Mouse (Mus musculus): ENCODE measurements around the gene Rrp7a. TPM values are rescaled to one million over a fixed set of nuclear protein-coding genes. Genes with fewer than 3 reads are reported as not detected.

Rrp7a gene
- polyA plus RNA-seq, 1 experiment from 2014 or later = 71.1 TPM

DNA sequence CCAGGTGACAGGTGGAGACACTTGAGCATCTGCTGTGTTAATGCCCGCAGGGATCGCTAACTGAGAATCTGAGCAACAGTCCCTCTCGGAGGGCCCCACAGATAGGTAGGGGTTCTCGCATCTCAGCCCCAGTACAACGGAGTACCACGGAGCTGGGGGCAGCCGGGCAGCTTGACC, 33.3 kb downstream of the Rrp7a start, which contains the start of gene Serhl:
Serhl (plus strand) TSS at position 78 of the 177 bp plus-strand sequence.
- H3K4me2 ChIP-seq = peak within 1 kb of the TSS; percentile 47
- no peak within 1 kb of the TSS for H3K27ac ChIP-seq (ENCODE audit: low read depth, low read length)
- DNase-seq (ENCODE audit: low spot score) = no peak
- peak within 1 kb of the TSS; percentile 3; the same call in 1 of the 2 replicates for H3K4me3 ChIP-seq (ENCODE audit: low read depth, low read length)
- no peaks in the 10 kb centered on the region for H3K36me3 ChIP-seq (ENCODE audit: control insufficient read depth, insufficient read depth, low read length)
- H3K9me3 ChIP-seq (ENCODE audit: control insufficient read depth, low read length) = no peaks in the 10 kb centered on the region
- peaks cover 12% of the 10 kb centered on the region for H3K27me3 ChIP-seq (replicated peaks; ENCODE audit: control insufficient read depth, insufficient read depth, low read length)
- ATAC-seq (replicated peaks; ENCODE audit: low FRiP score) = no peak
- WGBS = 25% methylated on average over 7 of the region's 7 CpGs
- 0 out of 2 replicates have a peak, but pooled peaks cover 4% of the 10 kb centered on the region for H3K4me1 ChIP-seq (replicated peaks; ENCODE audit: control insufficient read depth, insufficient read depth, low read length)
- H3K9ac ChIP-seq (ENCODE audit: low read depth, low read length) = no peak within 1 kb of the TSS

DNA sequence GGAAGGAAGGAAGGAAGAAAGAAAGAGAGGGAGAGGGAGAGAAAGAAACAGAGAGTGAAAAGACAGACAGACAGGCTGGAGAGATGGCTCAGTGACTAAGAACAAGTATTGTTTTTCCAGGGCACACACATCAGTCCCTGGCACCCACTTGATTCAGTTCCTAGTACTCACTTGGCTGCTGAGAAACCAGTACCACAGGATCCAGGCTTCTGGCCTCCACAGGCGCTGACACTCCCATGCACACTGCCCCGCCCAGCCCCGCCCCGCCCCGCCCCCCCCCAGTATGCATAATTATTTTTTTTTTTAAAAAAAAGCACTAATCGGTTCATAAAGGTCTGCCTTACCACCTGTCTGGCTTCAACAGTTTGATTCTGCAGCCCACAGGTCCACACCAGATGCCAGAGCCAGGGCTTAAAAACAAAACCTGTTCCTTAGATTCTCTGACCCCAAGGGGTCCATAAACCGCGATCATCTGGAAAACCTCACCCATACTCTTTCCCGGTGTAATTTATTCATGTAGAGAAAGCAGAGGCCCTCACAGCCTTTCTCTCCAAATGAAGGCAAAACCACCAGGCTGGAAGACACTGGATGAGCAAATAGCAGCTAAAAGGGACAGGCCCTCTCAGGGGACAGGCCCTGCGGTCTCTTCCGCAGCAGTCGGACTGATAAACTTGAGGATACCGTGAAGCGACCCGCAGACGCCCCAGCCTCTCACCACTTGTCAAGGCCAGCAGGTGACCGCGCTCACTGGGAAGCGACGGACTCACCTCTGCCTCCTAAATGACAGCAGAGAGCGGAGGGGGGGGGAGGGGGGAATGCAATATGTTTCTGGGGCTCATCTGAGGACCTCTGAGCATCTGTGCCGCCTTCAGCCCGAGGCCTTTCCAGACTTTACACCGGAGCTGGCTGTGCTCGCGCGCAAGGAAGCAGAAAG, 33.8 kb downstream of the Rrp7a start:
- Histone ChIP-seq H3K4me1 (replicated peaks; ENCODE audit: control insufficient read depth, insufficient read depth, low read length) (0 out of 2 replicates have a peak, but pooled peaks cover 4% of the 10 kb centered on the region), H3K27ac (ENCODE audit: low read depth, low read length) (no peak overlapping the region), H3K27me3 (replicated peaks; ENCODE audit: control insufficient read depth, insufficient read depth, low read length) (peaks cover 12% of the 10 kb centered on the region), H3K9me3 (ENCODE audit: control insufficient read depth, low read length) (no peaks in the 10 kb centered on the region), H3K4me2 (peak overlapping the region; percentile 47), H3K36me3 (ENCODE audit: control insufficient read depth, insufficient read depth, low read length) (no peaks in the 10 kb centered on the region), H3K4me3 (ENCODE audit: low read depth, low read length) (peak overlapping the region; percentile 3; the same call in 1 of the 2 replicates), H3K9ac (ENCODE audit: low read depth, low read length) (no peak overlapping the region)
- no peak for DNase-seq (ENCODE audit: low spot score)
- 0 out of 2 replicates have a peak, but pooled peaks have one; percentile 51 for ATAC-seq (replicated peaks; ENCODE audit: low FRiP score)
- WGBS = 9% methylated on average over 26 of the region's 27 CpGs

DNA sequence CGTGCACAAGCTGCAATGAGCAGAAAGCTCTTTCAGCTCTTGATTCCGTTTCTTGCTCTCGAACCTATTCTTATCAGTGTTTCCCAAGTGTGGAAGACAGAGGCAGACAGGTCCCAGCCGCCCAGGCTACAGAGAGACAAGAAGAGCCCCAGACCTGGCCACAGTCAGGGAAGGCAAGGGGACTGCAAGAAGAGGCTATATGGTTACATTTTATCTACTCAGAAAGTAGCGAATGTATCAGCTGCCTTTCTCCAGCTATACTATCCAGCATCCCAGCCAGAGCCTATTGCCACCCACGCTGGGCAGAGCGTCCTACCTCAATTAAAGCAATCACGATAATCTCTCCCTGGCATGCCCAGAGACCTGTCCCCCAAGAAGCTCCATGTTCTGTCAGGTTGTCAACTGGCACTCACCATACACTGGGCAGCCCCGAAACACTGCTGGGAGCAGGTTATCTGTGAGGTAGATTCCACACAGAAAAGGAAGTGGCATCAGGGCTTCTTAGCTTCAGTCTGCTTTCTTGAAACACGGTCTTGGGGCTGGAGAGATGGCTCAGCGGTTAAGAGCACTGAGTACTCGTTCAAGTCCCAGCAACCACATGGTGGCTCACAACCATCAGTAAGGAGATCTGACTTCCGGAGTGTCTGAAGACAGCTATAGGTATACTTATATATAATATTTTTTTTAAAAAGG, 35.8 kb downstream of the Rrp7a start:
- Histone ChIP-seq H3K27ac (ENCODE audit: low read depth, low read length) (no peak overlapping the region), H3K9ac (ENCODE audit: low read depth, low read length) (no peak overlapping the region), H3K4me2 (no peak overlapping the region), H3K4me3 (ENCODE audit: low read depth, low read length) (no peak overlapping the region), H3K9me3 (ENCODE audit: control insufficient read depth, low read length) (no peaks in the 10 kb centered on the region), H3K4me1 (replicated peaks; ENCODE audit: control insufficient read depth, insufficient read depth, low read length) (0 out of 2 replicates have a peak, but pooled peaks cover 4% of the 10 kb centered on the region), H3K36me3 (ENCODE audit: control insufficient read depth, insufficient read depth, low read length) (no peaks in the 10 kb centered on the region), H3K27me3 (replicated peaks; ENCODE audit: control insufficient read depth, insufficient read depth, low read length) (peaks cover 17% of the 10 kb centered on the region)
- DNase-seq (ENCODE audit: low spot score) (no peak), ATAC-seq (replicated peaks; ENCODE audit: low FRiP score) (peak; percentile 42; the same call in 1 of the 2 replicates)
- WGBS = 54% methylated on average over 13 of the region's 13 CpGs

DNA sequence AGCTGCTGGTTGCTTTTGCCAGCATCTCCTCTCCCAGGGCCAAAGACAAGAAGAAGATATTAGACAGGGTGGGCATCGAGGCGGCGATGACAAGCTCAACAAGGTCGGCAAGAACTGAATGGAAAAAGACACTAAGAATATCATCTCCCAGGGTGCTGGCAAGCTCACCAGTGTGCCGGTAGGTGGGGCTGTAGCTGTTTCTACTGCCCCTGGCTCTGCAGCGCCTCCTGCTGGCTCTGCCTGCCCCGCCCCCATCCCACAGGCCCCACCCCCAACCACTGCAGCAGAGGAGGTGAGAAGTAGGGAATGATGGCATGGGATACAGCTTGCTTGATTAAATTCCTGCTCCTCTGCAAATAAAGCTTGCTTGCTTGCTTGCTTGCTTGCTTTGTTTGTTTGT, 36.7 kb downstream of the Rrp7a start:
- DNase-seq (ENCODE audit: low spot score) (peak; percentile 49), ATAC-seq (replicated peaks; ENCODE audit: low FRiP score) (peak; percentile 37; the same call in 1 of the 2 replicates)
- Histone ChIP-seq H3K4me2 (no peak overlapping the region), H3K9ac (ENCODE audit: low read depth, low read length) (no peak overlapping the region), H3K27ac (ENCODE audit: low read depth, low read length) (no peak overlapping the region), H3K36me3 (ENCODE audit: control insufficient read depth, insufficient read depth, low read length) (no peaks in the 10 kb centered on the region), H3K9me3 (ENCODE audit: control insufficient read depth, low read length) (no peaks in the 10 kb centered on the region), H3K4me3 (ENCODE audit: low read depth, low read length) (no peak overlapping the region), H3K4me1 (replicated peaks; ENCODE audit: control insufficient read depth, insufficient read depth, low read length) (0 out of 2 replicates have a peak, but pooled peaks cover 4% of the 10 kb centered on the region), H3K27me3 (replicated peaks; ENCODE audit: control insufficient read depth, insufficient read depth, low read length) (peaks cover 17% of the 10 kb centered on the region)
- 31% methylated on average over 7 of the region's 7 CpGs for WGBS

DNA sequence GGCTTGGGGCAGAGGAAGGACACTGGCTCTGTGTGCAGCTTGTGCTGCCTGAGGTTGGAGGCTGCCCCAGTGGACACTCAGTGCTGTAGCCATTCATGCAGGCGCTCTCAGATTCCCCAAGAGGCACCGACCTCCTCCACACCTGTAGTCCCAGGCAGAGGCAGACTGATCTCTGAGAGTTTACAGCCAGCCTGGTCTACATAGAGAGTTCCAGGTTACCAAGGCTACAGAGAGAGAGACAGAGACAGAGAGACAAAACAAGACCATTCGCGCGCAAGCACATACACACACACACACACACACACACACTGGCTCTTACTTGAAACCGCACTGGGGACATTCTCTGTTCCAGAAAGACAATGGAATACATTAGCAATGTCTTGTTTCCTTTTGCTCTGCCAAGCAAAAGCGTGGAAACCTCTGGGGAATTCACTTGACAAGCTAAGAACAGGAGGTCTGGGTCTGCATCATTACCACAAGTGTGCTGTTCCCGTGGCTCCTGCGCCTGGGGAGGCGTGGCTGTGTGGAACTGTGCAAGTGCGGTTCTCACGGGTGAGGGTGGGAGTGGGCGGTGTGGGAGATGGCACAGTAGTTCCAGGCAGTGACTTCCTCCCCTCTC, 38.5 kb downstream of the Rrp7a start:
- Histone ChIP-seq H3K4me2 (no peak overlapping the region), H3K27me3 (replicated peaks; ENCODE audit: control insufficient read depth, insufficient read depth, low read length) (peaks cover 9% of the 10 kb centered on the region), H3K27ac (ENCODE audit: low read depth, low read length) (no peak overlapping the region), H3K9ac (ENCODE audit: low read depth, low read length) (no peak overlapping the region), H3K4me3 (ENCODE audit: low read depth, low read length) (no peak overlapping the region), H3K4me1 (replicated peaks; ENCODE audit: control insufficient read depth, insufficient read depth, low read length) (0 out of 2 replicates have a peak, but pooled peaks cover 4% of the 10 kb centered on the region), H3K9me3 (ENCODE audit: control insufficient read depth, low read length) (no peaks in the 10 kb centered on the region), H3K36me3 (ENCODE audit: control insufficient read depth, insufficient read depth, low read length) (no peaks in the 10 kb centered on the region)
- 70% methylated on average over 13 of the region's 13 CpGs for WGBS
- ATAC-seq (replicated peaks; ENCODE audit: low FRiP score) = no peak
- DNase-seq (ENCODE audit: low spot score) = no peak

DNA sequence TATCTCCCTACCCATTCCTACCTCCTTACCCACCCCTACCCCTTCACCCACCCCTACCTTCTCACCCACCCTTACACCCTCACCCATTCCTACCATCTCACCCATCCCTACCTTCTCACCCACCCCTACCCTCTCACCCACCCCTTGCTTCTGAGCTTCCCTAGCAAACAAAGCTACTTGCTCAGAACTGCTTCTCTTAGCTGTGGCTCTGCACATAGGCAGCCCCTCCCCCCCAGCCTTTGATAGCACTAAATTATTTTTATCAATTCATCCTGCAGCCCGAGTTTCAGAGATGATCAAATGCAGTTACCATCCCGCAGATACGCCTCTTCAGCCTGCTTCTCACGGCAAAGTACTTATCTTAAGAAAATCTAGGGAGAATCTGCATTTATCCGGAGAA, 39.1 kb downstream of the Rrp7a start:
- Histone ChIP-seq H3K36me3 (ENCODE audit: control insufficient read depth, insufficient read depth, low read length) (no peaks in the 10 kb centered on the region), H3K9me3 (ENCODE audit: control insufficient read depth, low read length) (no peaks in the 10 kb centered on the region), H3K4me2 (no peak overlapping the region), H3K27me3 (replicated peaks; ENCODE audit: control insufficient read depth, insufficient read depth, low read length) (peaks cover 8% of the 10 kb centered on the region), H3K9ac (ENCODE audit: low read depth, low read length) (no peak overlapping the region), H3K27ac (ENCODE audit: low read depth, low read length) (no peak overlapping the region), H3K4me1 (replicated peaks; ENCODE audit: control insufficient read depth, insufficient read depth, low read length) (0 out of 2 replicates have a peak, but pooled peaks cover 2% of the 10 kb centered on the region), H3K4me3 (ENCODE audit: low read depth, low read length) (no peak overlapping the region)
- DNase-seq (ENCODE audit: low spot score) (no peak), ATAC-seq (replicated peaks; ENCODE audit: low FRiP score) (no peak)
- WGBS = 68% methylated on average over 5 of the region's 5 CpGs

DNA sequence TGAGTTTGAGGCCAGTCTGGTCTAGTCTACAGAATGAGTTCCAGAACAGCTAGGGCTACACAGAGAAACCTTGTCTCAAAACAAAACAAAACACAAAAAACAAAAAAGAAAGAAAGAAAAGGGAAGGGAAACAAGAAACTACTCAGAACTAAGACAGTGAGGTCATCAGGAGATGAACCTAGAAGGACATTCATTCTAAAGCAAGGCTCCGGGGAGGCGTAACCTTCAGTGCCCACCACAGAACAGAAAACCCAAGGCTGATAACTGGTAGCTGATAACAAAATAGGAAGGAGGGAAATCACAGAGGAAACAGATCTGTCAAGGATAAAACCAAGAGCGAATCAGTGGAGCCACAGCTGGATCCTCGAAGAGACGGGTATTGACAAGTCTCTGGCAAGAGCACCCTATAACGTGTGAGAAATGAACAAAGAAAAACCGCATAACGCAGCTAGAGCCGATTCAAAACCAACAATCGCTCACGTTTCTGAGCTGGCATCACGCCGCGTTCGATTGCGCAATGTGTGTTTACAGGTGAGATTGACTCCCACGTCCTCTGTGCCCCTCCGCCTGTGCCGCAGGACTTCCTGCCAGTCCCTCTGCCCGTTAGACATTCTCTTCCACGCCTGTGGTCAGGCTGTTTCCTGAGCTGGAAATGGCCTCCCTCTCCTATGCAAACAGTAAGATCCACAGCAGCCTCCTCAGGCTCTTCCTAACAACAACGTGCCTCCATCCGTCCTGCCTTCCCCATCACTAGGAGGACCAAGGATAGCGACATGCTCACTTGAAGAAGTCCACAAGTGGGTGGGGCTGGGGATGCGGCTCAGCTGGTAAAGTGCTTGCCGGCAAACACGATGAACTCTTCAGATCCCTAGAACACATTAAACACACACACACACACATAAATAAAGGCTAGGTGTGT, 46.7 kb downstream of the Rrp7a start:
- peaks cover 9% of the 10 kb centered on the region for H3K27me3 ChIP-seq (replicated peaks; ENCODE audit: control insufficient read depth, insufficient read depth, low read length)
- no peaks in the 10 kb centered on the region for H3K36me3 ChIP-seq (ENCODE audit: control insufficient read depth, insufficient read depth, low read length)
- DNase-seq (ENCODE audit: low spot score) = no peak
- WGBS = 29% methylated on average over 27 of the region's 27 CpGs
- H3K4me3 ChIP-seq (ENCODE audit: low read depth, low read length) = no peak overlapping the region
- no peaks in the 10 kb centered on the region for H3K9me3 ChIP-seq (ENCODE audit: control insufficient read depth, low read length)
- no peak overlapping the region for H3K27ac ChIP-seq (ENCODE audit: low read depth, low read length)
- ATAC-seq (replicated peaks; ENCODE audit: low FRiP score) = no peak
- H3K4me2 ChIP-seq = no peak overlapping the region
- 0 out of 2 replicates have a peak, but pooled peaks cover 3% of the 10 kb centered on the region for H3K4me1 ChIP-seq (replicated peaks; ENCODE audit: control insufficient read depth, insufficient read depth, low read length)
- no peak overlapping the region for H3K9ac ChIP-seq (ENCODE audit: low read depth, low read length)

DNA sequence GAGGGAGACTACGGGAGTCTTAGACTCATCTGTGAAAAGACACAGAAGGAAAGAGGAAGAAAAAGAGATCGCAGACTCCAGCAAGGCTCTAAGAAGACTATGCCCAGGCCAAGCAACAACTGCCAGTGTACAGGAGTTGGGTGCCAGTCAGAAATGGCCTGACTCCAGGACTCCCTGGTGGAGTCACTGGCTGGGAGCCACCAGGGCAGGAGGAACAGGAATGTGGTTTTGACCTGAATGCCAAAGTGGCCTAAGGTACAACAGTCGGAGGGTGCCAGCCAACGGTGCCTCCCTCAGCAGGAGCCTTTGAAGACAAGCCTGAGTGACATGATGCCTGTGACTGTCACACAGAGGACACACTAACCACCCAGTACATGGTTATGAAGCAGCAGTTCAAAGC, 48.4 kb downstream of the Rrp7a start:
- H3K27ac ChIP-seq (ENCODE audit: low read depth, low read length) = no peak overlapping the region
- no peak for DNase-seq (ENCODE audit: low spot score)
- ATAC-seq (replicated peaks; ENCODE audit: low FRiP score) = no peak
- H3K9ac ChIP-seq (ENCODE audit: low read depth, low read length) = no peak overlapping the region
- 85% methylated on average over 4 of the region's 4 CpGs for WGBS
- H3K36me3 ChIP-seq (ENCODE audit: control insufficient read depth, insufficient read depth, low read length) = no peaks in the 10 kb centered on the region
- no peaks in the 10 kb centered on the region for H3K9me3 ChIP-seq (ENCODE audit: control insufficient read depth, low read length)
- H3K27me3 ChIP-seq (replicated peaks; ENCODE audit: control insufficient read depth, insufficient read depth, low read length) = peaks cover 9% of the 10 kb centered on the region
- H3K4me2 ChIP-seq = no peak overlapping the region
- no peak overlapping the region for H3K4me3 ChIP-seq (ENCODE audit: low read depth, low read length)
- H3K4me1 ChIP-seq (replicated peaks; ENCODE audit: control insufficient read depth, insufficient read depth, low read length) = 0 out of 2 replicates have a peak, but pooled peaks cover 3% of the 10 kb centered on the region

All from liver, embryonic 11.5 days (tissue).